Mouse (Mus musculus) hindbrain, embryonic 14.5 days (tissue): ENCODE measurements at regions not wholly inside any gene's neighbourhood (a gene's known extent, or its start where the extent isn't known, plus 50 kb on each side); places are given as distances from the start of the nearest gene placed in this dataset.

Experiments used
- ATAC-seq: fragments of 200-750 bp; cut with Nextera tagmentation; 2 replicates; pipeline ENCODE4 v1.8.0; 2017; ENCODE audit warnings: moderate number of reproducible peaks, mild to moderate bottlenecking, moderate TSS enrichment, moderate library complexity; ENCODE audit not compliant: low FRiP score
- DNase-seq: peaks from one replicate; pipeline ENCODE4 v3.0.0-alpha.2; 2015; ENCODE audit warnings: low spot score
- H3K27ac ChIP-seq: fragments of 300-500 bp; sonication (generic); 2 replicates; pipeline ENCODE4 v1.5.1; 2014; ENCODE audit warnings: mild to moderate bottlenecking, moderate library complexity
- H3K27me3 ChIP-seq: fragments of 300-500 bp; sonication (generic); 2 replicates; pipeline ENCODE4 v1.6.1; 2014; ENCODE audit warnings: mild to moderate bottlenecking, low read length, mixed read lengths; ENCODE audit not compliant: control insufficient read depth, insufficient read depth
- H3K36me3 ChIP-seq: fragments of 300-500 bp; sonication (generic); replicated peaks from 2 replicates; pipeline ENCODE4 v1.6.1; 2014; ENCODE audit not compliant: control insufficient read depth, insufficient read depth
- H3K4me1 ChIP-seq: fragments of 300-500 bp; sonication (generic); replicated peaks from 2 replicates; pipeline ENCODE4 v1.6.1; 2014; ENCODE audit warnings: antibody characterized with exemption, low read length, mixed read lengths; ENCODE audit not compliant: control insufficient read depth, insufficient read depth
- H3K4me2 ChIP-seq: fragments of 300-500 bp; sonication (generic); replicated peaks from 2 replicates; pipeline ENCODE4 v1.6.1; 2014; ENCODE audit warnings: mild to moderate bottlenecking, moderate library complexity
- H3K4me3 ChIP-seq: fragments of 300-500 bp; sonication (generic); replicated peaks from 2 replicates; pipeline ENCODE4 v1.5.1; 2014; ENCODE audit warnings: mild to moderate bottlenecking, low read length
- H3K9ac ChIP-seq: fragments of 300-500 bp; sonication (generic); 2 replicates; pipeline ENCODE4 v1.6.1; 2014
- H3K9me3 ChIP-seq: fragments of 300-500 bp; sonication (generic); 2 replicates; pipeline ENCODE4 v1.6.1; 2016; ENCODE audit warnings: low read length; ENCODE audit not compliant: control insufficient read depth
- WGBS: fragments of 180-500 bp; shearing (Covaris S2); extraction: QIAGEN DNeasy Blood & Tissue Kit; methylation state at CpG from one replicate; pipeline ENCODE4 v1.1.7; 2014; 5-methylcytosine and 5-hydroxymethylcytosine counted together

GRCm38 (mm10) chr12:92775668-92776067 lies 926.7 kb upstream of the Sel1l start:
- no peak overlapping the region for H3K9ac ChIP-seq
- DNase-seq (no peak), ATAC-seq (no peak)
- H3K9me3 ChIP-seq: no peaks in the 10 kb centered on the region
- no peak overlapping the region for H3K27ac ChIP-seq
- no peak overlapping the region for H3K4me3 ChIP-seq
- H3K27me3 ChIP-seq: no peaks in the 10 kb centered on the region
- H3K4me1 ChIP-seq: no peaks in the 10 kb centered on the region
- H3K36me3 ChIP-seq: no peaks in the 10 kb centered on the region
- 66% methylated on average over 5 of the region's 5 CpGs for WGBS
- no peak overlapping the region for H3K4me2 ChIP-seq

DNA sequence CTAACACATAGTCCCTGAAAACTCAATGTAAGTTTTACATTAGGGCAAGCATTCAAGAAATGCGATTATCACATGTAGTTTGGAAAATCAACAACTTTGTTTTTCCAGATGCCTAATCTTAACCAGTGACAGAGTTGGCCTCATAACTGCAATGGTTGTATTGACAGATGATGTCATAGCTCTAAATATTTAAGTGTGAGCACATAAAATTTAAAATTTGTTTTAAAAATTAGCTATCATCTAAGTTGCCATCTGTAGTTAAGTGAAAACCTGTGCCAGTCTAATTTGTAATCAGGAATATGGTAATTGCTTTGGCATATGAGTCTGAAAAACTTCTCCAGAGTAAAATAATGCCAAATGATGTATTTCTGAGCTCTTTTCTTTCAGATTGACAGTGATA lies 899.6 kb upstream of the Sel1l start:
- ATAC-seq (no peak), DNase-seq (no peak)
- H3K27ac ChIP-seq: no peak overlapping the region
- H3K4me3 ChIP-seq: no peak overlapping the region
- 95% methylated on average over 1 of the region's 1 CpGs for WGBS
- no peaks in the 10 kb centered on the region for H3K9me3 ChIP-seq
- H3K4me2 ChIP-seq: no peak overlapping the region
- no peaks in the 10 kb centered on the region for H3K4me1 ChIP-seq
- H3K9ac ChIP-seq: no peak overlapping the region
- no peaks in the 10 kb centered on the region for H3K36me3 ChIP-seq
- no peaks in the 10 kb centered on the region for H3K27me3 ChIP-seq

GRCm38 (mm10) chr12:92740818-92741217 lies 891.9 kb upstream of the Sel1l start:
- no peak for DNase-seq
- H3K4me3 ChIP-seq: no peak overlapping the region
- 86% methylated on average over 3 of the region's 3 CpGs for WGBS

GRCm38 (mm10) chr12:92739196-92739595 lies 890.2 kb upstream of the Sel1l start:
- DNase-seq (no peak), ATAC-seq (no peak)
- H3K4me3 ChIP-seq: no peak overlapping the region
- no peaks in the 10 kb centered on the region for H3K9me3 ChIP-seq
- H3K4me2 ChIP-seq: no peak overlapping the region
- no peaks in the 10 kb centered on the region for H3K36me3 ChIP-seq
- WGBS: 96% methylated on average over 3 of the region's 3 CpGs
- no peaks in the 10 kb centered on the region for H3K4me1 ChIP-seq
- H3K27ac ChIP-seq: no peak overlapping the region
- H3K27me3 ChIP-seq: no peaks in the 10 kb centered on the region
- no peak overlapping the region for H3K9ac ChIP-seq

More at GRCm38 (mm10) chr12:92740818-92741217, 891.9 kb upstream of the Sel1l start:
- Histone ChIP-seq H3K27me3 (no peaks in the 10 kb centered on the region), H3K9me3 (no peaks in the 10 kb centered on the region), H3K27ac (no peak overlapping the region), H3K4me1 (no peaks in the 10 kb centered on the region), H3K36me3 (no peaks in the 10 kb centered on the region), H3K9ac (no peak overlapping the region), H3K4me2 (no peak overlapping the region)
- no peak for ATAC-seq

GRCm38 (mm10) chr12:92737623-92738370 lies 888.8 kb upstream of the Sel1l start:
- no peak for DNase-seq
- ATAC-seq: no peak

DNA sequence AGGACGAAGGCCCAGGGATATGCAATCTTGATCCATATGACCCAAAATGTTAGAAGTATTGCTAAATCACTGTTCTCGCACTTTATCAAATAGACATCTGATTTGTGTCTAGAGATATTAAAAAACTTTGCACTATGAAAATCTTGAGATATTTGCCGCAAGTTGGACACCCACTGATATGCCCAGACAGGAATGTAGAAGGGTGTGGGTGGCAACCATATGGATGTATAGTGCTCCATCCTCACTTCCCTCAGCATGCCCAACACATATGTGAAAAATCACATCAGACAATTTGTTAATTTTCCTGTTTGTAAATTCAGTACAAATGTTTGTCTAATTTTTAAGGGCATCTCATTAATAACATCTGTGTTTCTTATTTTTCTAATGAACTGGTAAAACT lies 874.1 kb upstream of the Sel1l start:
- no peak overlapping the region for H3K4me2 ChIP-seq
- WGBS: 93% methylated on average over 3 of the region's 3 CpGs
- ATAC-seq (no peak), DNase-seq (no peak)
- no peaks in the 10 kb centered on the region for H3K4me1 ChIP-seq
- H3K36me3 ChIP-seq: no peaks in the 10 kb centered on the region
- no peak overlapping the region for H3K4me3 ChIP-seq
- H3K9ac ChIP-seq: no peak overlapping the region
- H3K27me3 ChIP-seq: no peaks in the 10 kb centered on the region
- no peaks in the 10 kb centered on the region for H3K9me3 ChIP-seq
- no peak overlapping the region for H3K27ac ChIP-seq

More at GRCm38 (mm10) chr12:92737623-92738370, 888.8 kb upstream of the Sel1l start:
- no peaks in the 10 kb centered on the region for H3K4me1 ChIP-seq
- no peak overlapping the region for H3K4me2 ChIP-seq
- H3K9me3 ChIP-seq: no peaks in the 10 kb centered on the region
- no peak overlapping the region for H3K4me3 ChIP-seq
- H3K9ac ChIP-seq: no peak overlapping the region
- H3K27me3 ChIP-seq: no peaks in the 10 kb centered on the region
- no peaks in the 10 kb centered on the region for H3K36me3 ChIP-seq
- WGBS: 68% methylated on average over 12 of the region's 12 CpGs
- no peak overlapping the region for H3K27ac ChIP-seq

- no peak for ATAC-seq
- WGBS: 95% methylated on average over 16 of the region's 16 CpGs
- no peak overlapping the region for H3K4me3 ChIP-seq
Measured at GRCm38 (mm10) chr12:92713415-92713814, 864.5 kb upstream of the Sel1l start.

DNA sequence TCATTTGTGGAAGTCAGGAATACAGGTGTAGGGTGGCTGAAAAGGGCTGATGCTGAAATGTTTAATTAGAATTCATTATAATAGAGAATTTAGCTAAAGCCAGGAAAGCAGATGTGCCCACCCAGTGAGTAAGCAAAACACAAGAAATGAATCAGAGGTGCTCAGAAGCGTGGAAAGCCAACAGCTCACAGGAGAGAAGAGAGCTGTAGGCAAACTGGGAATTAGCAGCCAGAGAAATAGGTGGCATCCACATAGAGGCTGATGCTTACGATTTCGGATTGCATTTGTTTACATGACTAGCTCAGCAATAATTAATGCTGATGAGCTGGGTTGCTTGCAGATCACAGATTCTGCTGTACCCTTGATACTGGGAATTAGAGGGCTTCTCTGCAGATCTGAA lies 859.5 kb upstream of the Sel1l start:
- 36% methylated on average over 3 of the region's 3 CpGs for WGBS
- Histone ChIP-seq H3K4me2 (no peak overlapping the region), H3K9me3 (no peaks in the 10 kb centered on the region), H3K4me1 (no peaks in the 10 kb centered on the region), H3K9ac (no peak overlapping the region), H3K4me3 (no peak overlapping the region), H3K27ac (no peak overlapping the region), H3K27me3 (no peaks in the 10 kb centered on the region), H3K36me3 (no peaks in the 10 kb centered on the region)
- no peak for ATAC-seq
- DNase-seq: no peak

More at GRCm38 (mm10) chr12:92713415-92713814, 864.5 kb upstream of the Sel1l start:
- Histone ChIP-seq H3K4me2 (no peak overlapping the region), H3K9me3 (no peaks in the 10 kb centered on the region), H3K27ac (no peak overlapping the region), H3K9ac (no peak overlapping the region), H3K36me3 (no peaks in the 10 kb centered on the region), H3K27me3 (no peaks in the 10 kb centered on the region), H3K4me1 (no peaks in the 10 kb centered on the region)
- DNase-seq: no peak

- no peaks in the 10 kb centered on the region for H3K9me3 ChIP-seq
- H3K27me3 ChIP-seq: no peaks in the 10 kb centered on the region
- ATAC-seq (no peak), DNase-seq (no peak)
- no peak overlapping the region for H3K4me3 ChIP-seq
- H3K4me2 ChIP-seq: no peak overlapping the region
- no peaks in the 10 kb centered on the region for H3K36me3 ChIP-seq
- no peak overlapping the region for H3K27ac ChIP-seq
- H3K4me1 ChIP-seq: no peaks in the 10 kb centered on the region
- no peak overlapping the region for H3K9ac ChIP-seq
Measured at GRCm38 (mm10) chr12:92703731-92704130, 854.8 kb upstream of the Sel1l start.

GRCm38 (mm10) chr12:92692956-92693355 lies 844.0 kb upstream of the Sel1l start:
- H3K9ac ChIP-seq: no peak overlapping the region
- WGBS: 86% methylated on average over 1 of the region's 1 CpGs
- ATAC-seq: no peak
- no peaks in the 10 kb centered on the region for H3K4me1 ChIP-seq
- H3K9me3 ChIP-seq: no peaks in the 10 kb centered on the region
- H3K27me3 ChIP-seq: no peaks in the 10 kb centered on the region
- H3K4me3 ChIP-seq: no peak overlapping the region
- DNase-seq: no peak
- no peak overlapping the region for H3K4me2 ChIP-seq
- no peaks in the 10 kb centered on the region for H3K36me3 ChIP-seq
- H3K27ac ChIP-seq: no peak overlapping the region
